Mouse (Mus musculus): ENCODE measurements around the gene Zp3. TPM values are rescaled to one million over a fixed set of nuclear protein-coding genes. Genes with fewer than 3 reads are reported as not detected.

The Zp3 gene
- polyA plus RNA-seq, 1 experiment from 2014 or later, result 0.11 TPM

DNA sequence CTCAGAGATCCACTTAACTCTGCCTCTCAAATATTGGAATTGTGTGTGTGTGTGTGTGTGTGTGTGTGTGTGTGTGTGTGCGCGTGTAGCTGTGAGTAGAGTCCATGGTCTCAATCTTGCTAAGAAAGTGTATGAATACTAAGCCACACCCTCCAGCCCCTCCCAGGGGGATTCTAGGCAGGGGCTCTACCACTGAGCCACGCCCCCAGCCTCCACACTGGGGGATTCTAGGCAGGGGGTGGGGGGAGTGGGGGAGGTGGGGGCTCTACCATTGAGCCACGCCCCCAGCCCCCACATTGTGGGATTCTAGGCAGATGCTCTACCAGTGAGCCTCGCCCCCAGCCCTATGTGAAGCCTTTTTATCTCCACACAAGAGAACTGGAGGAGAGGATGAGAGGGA is 33.3 kb upstream of the Zp3 start:
- Histone ChIP-seq H3K9ac (peak overlapping the region; percentile 59; the same call in 1 of the 2 replicates), H3K27ac (replicated peaks) (0 out of 2 replicates have a peak overlapping the region, but pooled peaks have one; percentile 56), H3K36me3 (no peaks in the 10 kb centered on the region), H3K4me3 (no peak overlapping the region), H3K4me2 (peak overlapping the region; percentile 54), H3K4me1 (peaks cover 13% of the 10 kb centered on the region), H3K27me3 (replicated peaks) (no peaks in the 10 kb centered on the region), H3K9me3 (0 out of 2 replicates have a peak, but pooled peaks cover 3% of the 10 kb centered on the region)
- no peak for ATAC-seq (ENCODE audit: extremely low read depth, insufficient number of reproducible peaks, low FRiP score, low TSS enrichment)
- WGBS, result 74% methylated on average over 5 of the region's 5 CpGs

DNA sequence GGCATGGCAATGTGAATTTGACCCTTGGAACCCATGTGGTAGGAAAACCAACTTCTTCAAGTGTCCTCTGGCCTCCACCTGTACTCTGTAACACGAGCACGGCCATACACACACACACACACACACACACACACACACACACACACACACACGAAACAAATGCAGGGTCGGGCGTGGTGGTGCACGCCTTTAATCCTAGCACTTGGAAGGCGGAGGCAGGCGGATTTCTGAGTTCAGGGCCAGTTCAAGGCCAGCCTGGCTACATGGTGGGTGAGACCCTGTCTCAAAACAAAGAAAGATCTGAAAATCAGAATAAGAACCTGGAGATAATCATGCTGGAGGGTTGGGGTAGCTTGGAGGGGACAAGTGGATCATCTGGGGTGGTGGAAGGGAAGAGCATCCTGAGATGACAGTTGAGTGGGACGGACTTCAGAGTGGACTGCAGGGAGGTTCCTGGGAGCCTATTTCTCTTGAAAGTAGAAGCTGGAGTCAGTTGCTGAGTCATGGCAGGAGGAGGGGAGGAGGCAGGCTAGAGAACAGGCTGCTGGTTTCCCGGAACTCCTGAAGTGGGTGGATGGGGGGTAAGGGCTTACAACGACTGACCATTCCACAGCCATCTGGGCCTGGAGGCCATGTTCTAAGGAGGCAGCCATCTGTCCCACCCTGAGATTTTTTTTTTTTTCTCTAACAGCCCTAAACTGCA is 29.0 kb upstream of the Zp3 start:
- H3K9me3 ChIP-seq, result no peaks in the 10 kb centered on the region
- no peaks in the 10 kb centered on the region for H3K27me3 ChIP-seq (replicated peaks)
- peak; percentile 59 for ATAC-seq (ENCODE audit: extremely low read depth, insufficient number of reproducible peaks, low FRiP score, low TSS enrichment)
- H3K36me3 ChIP-seq, result no peaks in the 10 kb centered on the region
- 0 out of 2 replicates have a peak overlapping the region, but pooled peaks have one; percentile 1 for H3K4me2 ChIP-seq
- peak overlapping the region; percentile 9; the same call in 1 of the 2 replicates for H3K27ac ChIP-seq (replicated peaks)
- WGBS, result 73% methylated on average over 9 of the region's 11 CpGs
- no peak overlapping the region for H3K9ac ChIP-seq
- H3K4me3 ChIP-seq, result no peak overlapping the region
- H3K4me1 ChIP-seq, result peaks cover 8% of the 10 kb centered on the region

DNA sequence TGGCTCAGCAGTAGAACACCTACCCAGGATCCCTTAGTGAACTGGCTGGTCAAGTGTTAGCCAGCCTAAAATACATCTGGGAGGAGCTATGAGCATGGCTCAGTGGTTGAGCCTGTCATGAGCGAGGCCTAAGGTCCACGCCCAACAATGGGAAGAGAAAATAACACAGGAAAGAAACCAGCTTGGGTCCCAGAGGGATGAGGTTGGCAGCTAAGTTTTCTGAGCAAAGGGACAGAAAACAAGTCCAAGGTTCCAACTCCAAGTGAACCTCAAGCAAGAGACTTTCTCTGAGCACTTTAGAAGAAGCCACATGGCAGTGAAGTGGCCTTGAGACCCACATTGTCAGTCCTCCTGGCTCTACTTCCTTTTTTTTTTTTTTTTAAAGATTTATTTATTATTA is 28.2 kb upstream of the Zp3 start:
- Histone ChIP-seq H3K36me3 (no peaks in the 10 kb centered on the region), H3K4me2 (no peak overlapping the region), H3K9ac (no peak overlapping the region), H3K9me3 (no peaks in the 10 kb centered on the region), H3K27me3 (replicated peaks) (no peaks in the 10 kb centered on the region), H3K27ac (replicated peaks) (0 out of 2 replicates have a peak overlapping the region, but pooled peaks have one; percentile 9), H3K4me1 (peaks cover under 1% of the 10 kb centered on the region; the same call in 1 of the 2 replicates), H3K4me3 (no peak overlapping the region)
- WGBS, result 87% methylated on average over 2 of the region's 2 CpGs
- ATAC-seq (ENCODE audit: extremely low read depth, insufficient number of reproducible peaks, low FRiP score, low TSS enrichment), result no peak

DNA sequence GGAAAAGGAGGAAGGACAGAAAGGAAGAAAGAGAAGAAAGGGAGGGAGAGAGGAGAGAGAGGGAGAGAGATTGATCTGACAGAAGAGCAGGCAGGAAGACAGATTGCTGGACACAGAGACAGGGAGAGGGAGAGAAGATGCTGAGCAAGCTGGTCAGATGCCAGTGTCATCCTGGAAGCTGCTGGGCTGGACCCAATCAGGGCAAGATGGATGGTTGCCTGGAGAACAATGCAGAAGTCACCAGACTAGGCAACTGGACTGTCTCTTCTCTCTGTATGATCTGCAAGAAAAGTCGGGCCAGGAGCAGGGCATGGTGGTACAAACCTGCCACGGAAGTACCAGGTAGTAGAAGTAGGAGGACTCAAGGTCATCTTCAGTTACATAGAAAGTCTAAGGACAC is 27.1 kb upstream of the Zp3 start:
- Histone ChIP-seq H3K4me1 (peaks cover 5% of the 10 kb centered on the region), H3K27ac (replicated peaks) (no peak overlapping the region), H3K9me3 (no peaks in the 10 kb centered on the region), H3K9ac (no peak overlapping the region), H3K27me3 (replicated peaks) (no peaks in the 10 kb centered on the region), H3K4me2 (no peak overlapping the region), H3K36me3 (no peaks in the 10 kb centered on the region), H3K4me3 (no peak overlapping the region)
- 91% methylated on average over 2 of the region's 2 CpGs for WGBS
- ATAC-seq (ENCODE audit: extremely low read depth, insufficient number of reproducible peaks, low FRiP score, low TSS enrichment), result no peak

DNA sequence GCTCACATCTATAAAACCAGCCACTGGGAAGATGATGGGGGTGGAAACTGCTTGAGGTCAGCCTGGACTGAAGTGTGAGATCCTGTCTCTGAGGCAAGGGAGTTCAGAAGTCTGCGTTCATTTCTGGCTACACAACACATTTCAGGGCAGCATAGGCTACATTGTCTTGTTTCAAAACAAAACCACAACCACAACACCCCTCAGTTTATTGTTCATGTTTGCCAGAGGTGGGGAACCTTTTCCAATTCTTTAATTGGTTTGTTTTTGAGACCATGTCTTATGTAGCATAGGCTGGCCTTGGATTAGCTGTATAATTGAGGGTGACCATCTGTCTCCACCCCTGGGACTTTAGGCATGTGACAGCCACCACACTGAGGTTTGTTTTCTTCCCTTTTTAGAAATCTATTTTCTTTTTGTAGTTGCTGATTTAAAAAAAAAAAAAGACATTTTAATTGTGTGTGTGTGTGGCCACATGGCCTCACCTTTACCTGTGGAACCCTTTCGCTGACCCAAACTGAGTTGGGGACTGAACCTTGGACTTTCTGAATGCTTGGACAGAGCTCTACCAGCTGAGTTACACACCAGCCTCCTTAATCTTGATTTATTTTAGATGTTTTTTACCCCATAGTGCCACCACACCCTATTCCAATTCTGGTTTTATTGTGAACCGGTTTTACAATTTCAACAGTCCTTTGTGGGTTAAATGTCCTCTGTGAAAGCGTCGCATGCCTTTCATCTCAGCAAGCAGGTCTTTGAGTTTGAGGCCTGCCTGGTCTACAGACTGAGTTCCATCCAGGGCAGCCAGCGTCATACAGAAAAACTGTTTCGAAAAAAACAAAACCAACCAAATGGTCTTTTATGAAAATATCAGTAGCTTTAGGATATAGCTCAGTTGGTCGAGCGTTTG is 23.3 kb upstream of the Zp3 start:
- 85% methylated on average over 9 of the region's 9 CpGs for WGBS
- no peak for ATAC-seq (ENCODE audit: extremely low read depth, insufficient number of reproducible peaks, low FRiP score, low TSS enrichment)
- H3K9ac ChIP-seq, result peak overlapping the region; percentile 74

DNA sequence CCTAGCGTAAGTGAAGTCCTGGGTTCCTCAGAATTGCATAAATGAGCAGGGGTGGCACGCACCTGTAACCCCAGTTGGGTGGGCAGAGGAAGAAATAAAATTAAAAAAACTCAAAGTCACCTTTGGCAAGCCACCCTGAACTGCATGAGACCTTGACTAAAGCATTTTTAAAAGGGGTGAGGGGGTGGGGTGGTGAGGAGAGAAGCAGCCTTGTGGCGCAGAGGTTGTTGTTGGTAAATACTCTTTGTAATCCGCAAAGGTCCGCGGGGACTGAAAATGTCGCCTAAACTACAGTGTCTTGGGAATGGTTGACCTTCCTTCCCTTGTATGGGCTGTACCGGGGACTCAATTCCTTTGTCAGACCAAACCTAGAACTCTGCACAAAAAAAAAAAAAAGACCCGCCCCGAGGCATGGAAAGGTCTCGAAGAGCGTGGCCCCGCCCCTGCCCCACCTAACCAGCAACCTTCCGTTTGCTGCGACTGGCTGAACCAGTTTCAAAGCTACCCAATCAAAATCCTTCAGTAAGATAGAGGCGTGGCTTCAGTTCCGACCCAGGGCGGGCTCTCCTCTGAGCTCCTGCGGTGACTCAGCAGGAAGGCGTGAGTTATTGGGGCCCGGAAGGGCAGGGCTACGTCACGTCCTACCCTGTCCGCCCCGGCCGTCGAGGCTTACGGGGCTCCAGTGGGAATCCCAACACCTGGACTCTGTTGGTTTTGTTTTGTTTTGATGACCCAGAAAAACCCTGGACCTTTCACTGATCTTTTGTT is 22.5 kb upstream of the Zp3 start:
- no peaks in the 10 kb centered on the region for H3K27me3 ChIP-seq (replicated peaks)
- H3K4me2 ChIP-seq, result peak overlapping the region; percentile 70
- peak overlapping the region; percentile 95 for H3K27ac ChIP-seq (replicated peaks)
- H3K4me3 ChIP-seq, result peak overlapping the region; percentile 47
- peak; percentile 87 for ATAC-seq (ENCODE audit: extremely low read depth, insufficient number of reproducible peaks, low FRiP score, low TSS enrichment)
- H3K9me3 ChIP-seq, result no peaks in the 10 kb centered on the region
- H3K36me3 ChIP-seq, result no peaks in the 10 kb centered on the region
- H3K4me1 ChIP-seq, result peaks cover 27% of the 10 kb centered on the region
- H3K9ac ChIP-seq, result peak overlapping the region; percentile 74
- WGBS, result 9% methylated on average over 28 of the region's 28 CpGs

More for the DNA sequence above, 23.3 kb upstream of the Zp3 start:
- Histone ChIP-seq H3K36me3 (no peaks in the 10 kb centered on the region), H3K27ac (replicated peaks) (peak overlapping the region; percentile 95), H3K4me3 (no peak overlapping the region), H3K4me1 (peaks cover 22% of the 10 kb centered on the region), H3K27me3 (replicated peaks) (no peaks in the 10 kb centered on the region), H3K4me2 (peak overlapping the region; percentile 70), H3K9me3 (no peaks in the 10 kb centered on the region)

DNA sequence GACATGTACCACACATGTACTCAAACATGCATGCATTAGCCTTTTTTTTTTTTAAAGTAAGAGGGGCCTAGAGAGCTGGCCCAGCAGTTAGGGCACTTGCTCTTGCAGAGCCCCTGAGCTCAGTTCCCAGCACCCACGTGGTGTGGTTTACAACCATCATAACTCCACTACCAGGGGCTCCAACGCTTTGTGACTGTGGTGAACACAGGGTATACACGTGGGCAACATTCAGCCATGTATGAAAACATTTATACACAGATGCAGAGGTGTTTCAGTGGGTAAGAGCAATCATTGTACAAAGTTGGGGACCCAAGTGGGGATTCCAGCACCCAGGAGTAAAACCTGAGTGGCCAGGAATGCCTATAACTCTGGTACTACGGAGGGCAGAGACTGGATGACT is 21.5 kb upstream of the Zp3 start:
- Histone ChIP-seq H3K4me2 (peak overlapping the region; percentile 70), H3K27me3 (replicated peaks) (no peaks in the 10 kb centered on the region), H3K27ac (replicated peaks) (peak overlapping the region; percentile 95), H3K36me3 (no peaks in the 10 kb centered on the region), H3K4me3 (0 out of 2 replicates have a peak overlapping the region, but pooled peaks have one; percentile 47), H3K9me3 (no peaks in the 10 kb centered on the region), H3K9ac (no peak overlapping the region; the same call in 1 of the 2 replicates), H3K4me1 (peaks cover 30% of the 10 kb centered on the region)
- ATAC-seq (ENCODE audit: extremely low read depth, insufficient number of reproducible peaks, low FRiP score, low TSS enrichment), result no peak
- WGBS, result 91% methylated on average over 4 of the region's 4 CpGs

DNA sequence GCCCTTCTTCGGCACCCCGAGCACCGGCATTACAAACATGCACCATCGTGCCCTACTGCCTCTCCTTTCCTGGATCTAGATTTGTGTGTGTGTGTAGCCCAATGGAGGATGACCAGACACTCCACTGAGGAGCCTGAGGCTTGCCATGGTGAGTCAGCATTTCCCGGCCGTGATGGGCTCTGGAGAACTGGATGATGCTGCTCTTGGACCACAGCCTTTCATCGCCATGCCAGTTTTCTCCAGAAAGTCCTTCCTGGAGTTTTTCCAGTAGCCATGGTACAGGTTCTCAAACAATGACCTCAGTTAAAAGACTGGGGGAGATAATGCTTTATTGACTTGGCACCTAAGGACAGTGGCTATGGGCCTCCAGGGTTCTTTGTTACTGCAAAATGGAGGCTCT is 20.0 kb upstream of the Zp3 start:
- Histone ChIP-seq H3K4me3 (no peak overlapping the region), H3K36me3 (no peaks in the 10 kb centered on the region), H3K4me2 (no peak overlapping the region), H3K9me3 (no peaks in the 10 kb centered on the region), H3K27ac (replicated peaks) (0 out of 2 replicates have a peak overlapping the region, but pooled peaks have one; percentile 20), H3K9ac (no peak overlapping the region), H3K27me3 (replicated peaks) (peaks cover 4% of the 10 kb centered on the region; the same call in 1 of the 2 replicates), H3K4me1 (peaks cover 31% of the 10 kb centered on the region)
- ATAC-seq (ENCODE audit: extremely low read depth, insufficient number of reproducible peaks, low FRiP score, low TSS enrichment), result no peak
- WGBS, result 87% methylated on average over 7 of the region's 7 CpGs

DNA sequence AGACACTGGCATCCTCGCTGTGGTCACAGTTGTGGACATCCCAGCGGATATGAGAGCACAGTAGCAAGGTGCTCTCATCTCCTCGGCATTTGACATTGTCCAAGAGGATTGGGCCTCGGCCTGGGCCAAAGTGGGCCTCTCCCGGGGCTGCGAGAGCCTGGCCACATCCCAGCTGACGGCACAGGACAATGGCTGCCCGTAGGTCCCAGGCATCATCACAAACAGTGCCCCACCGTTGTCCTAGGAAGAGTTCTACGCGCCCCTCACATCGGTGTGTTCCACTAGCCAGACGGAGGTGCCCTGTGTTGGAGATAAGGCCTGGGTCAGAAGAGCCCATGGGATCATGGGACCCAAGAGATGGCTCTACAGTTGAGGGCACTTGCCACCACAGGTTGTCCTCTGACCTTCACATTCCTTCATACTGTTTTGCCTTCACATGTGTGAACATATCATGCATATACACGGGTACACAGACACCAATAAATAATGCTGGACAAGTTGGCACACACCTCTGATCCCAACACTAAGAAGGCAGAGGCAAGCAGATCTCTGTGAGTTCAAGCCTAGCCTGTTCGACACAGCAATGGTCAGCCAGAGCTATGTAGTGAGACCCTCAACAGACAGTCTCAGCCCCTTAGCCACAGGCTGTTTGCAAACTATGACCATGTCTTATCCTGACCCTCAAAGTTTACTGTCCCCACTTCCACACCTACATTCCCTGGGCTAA is 18.8 kb upstream of the Zp3 start:
- no peak overlapping the region for H3K9ac ChIP-seq
- peak overlapping the region; percentile 91 for H3K27ac ChIP-seq (replicated peaks)
- no peaks in the 10 kb centered on the region for H3K9me3 ChIP-seq
- WGBS, result 89% methylated on average over 15 of the region's 15 CpGs
- no peak for ATAC-seq (ENCODE audit: extremely low read depth, insufficient number of reproducible peaks, low FRiP score, low TSS enrichment)
- H3K36me3 ChIP-seq, result no peaks in the 10 kb centered on the region
- H3K4me1 ChIP-seq, result peaks cover 43% of the 10 kb centered on the region
- H3K4me3 ChIP-seq, result 0 out of 2 replicates have a peak overlapping the region, but pooled peaks have one; percentile 62
- H3K4me2 ChIP-seq, result peak overlapping the region; percentile 88
- peaks cover 6% of the 10 kb centered on the region; the same call in 1 of the 2 replicates for H3K27me3 ChIP-seq (replicated peaks)

DNA sequence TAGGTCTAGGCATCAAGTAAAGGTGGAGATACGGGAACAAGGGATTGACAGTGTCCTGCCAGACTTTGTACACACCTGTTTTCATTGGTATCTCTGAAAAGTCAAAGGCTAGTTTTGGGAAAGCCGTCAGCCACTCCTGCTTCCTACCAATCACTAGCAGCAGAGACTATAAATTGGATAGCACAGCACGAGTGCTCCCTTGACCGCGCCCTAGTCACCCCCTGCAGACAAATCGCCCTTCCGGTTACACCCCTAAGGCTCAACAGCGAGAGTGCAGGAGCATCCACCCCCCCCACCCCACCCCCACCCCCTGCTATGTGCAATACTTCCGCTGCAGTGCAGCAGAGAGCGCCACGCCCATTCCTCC is 17.8 kb upstream of the Zp3 start:
- 2% methylated on average over 11 of the region's 11 CpGs for WGBS
- peak overlapping the region; percentile 70 for H3K9ac ChIP-seq
- H3K4me3 ChIP-seq, result peak overlapping the region; percentile 62
- no peaks in the 10 kb centered on the region for H3K9me3 ChIP-seq
- peaks cover 6% of the 10 kb centered on the region; the same call in 1 of the 2 replicates for H3K27me3 ChIP-seq (replicated peaks)
- H3K36me3 ChIP-seq, result no peaks in the 10 kb centered on the region
- ATAC-seq (ENCODE audit: extremely low read depth, insufficient number of reproducible peaks, low FRiP score, low TSS enrichment), result no peak; the same call in 1 of the 2 replicates
- H3K27ac ChIP-seq (replicated peaks), result peak overlapping the region; percentile 91
- peak overlapping the region; percentile 88 for H3K4me2 ChIP-seq
- H3K4me1 ChIP-seq, result peaks cover 39% of the 10 kb centered on the region

Measured in heart, embryonic 13.5 days (tissue).